ENCODE assay signal across 25 mouse cellular contexts in the genomic region with DNA sequence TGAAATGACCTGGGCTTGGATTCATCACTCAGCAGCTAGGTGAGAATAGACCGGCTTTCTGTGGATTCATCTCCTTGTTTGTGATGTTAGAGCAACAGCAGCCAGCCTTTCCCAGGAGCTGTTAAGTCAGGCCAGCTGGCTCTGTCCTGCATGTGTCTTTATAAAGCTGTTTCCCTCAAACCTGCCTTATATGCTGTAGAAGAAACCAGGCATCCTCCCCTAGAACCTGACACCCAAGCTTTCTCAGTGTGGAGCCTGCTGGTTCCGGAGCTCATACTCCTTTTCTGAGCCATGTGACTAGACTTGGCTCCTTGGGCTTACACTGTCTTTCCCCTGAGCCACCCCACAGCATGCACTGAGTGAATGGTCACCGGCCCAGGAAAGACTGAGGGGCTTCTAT. TPM values are rescaled to one million over a fixed set of nuclear protein-coding genes. Genes with fewer than 3 reads are reported as not detected.
DNase-seq lines count a peak whose midpoint lies in the region; ATAC-seq and TF ChIP-seq lines count a peak whose summit lies in the region.
"Had no signal": no experiment of that assay in that cellular context is flagged by ENCODE, and none has a peak within 500 bp of the region (broad histone marks: within the 10 kb centered on the region; RNA-seq: fewer than 3 reads in every experiment).

No protein-coding gene starts in this region.

- no peak for TF ChIP-seq CTCF in hindbrain, postnatal 0 days (IDR thresholded peaks at IDR 0.05; ENCODE audit: low read depth)

- no peaks in the 10 kb centered on the region for H3K27me3 ChIP-seq in forebrain, embryonic 11.5 days (ENCODE audit: control insufficient read depth, insufficient read depth, low read length)
- H3K27me3 ChIP-seq in forebrain, embryonic 14.5 days (replicated peaks; ENCODE audit: control insufficient read depth, insufficient read depth, low read length) = no peaks in the 10 kb centered on the region
- H3K27me3 ChIP-seq in hindbrain, embryonic 15.5 days = no peaks in the 10 kb centered on the region
- H3K27me3 ChIP-seq in hindbrain, postnatal 0 days (ENCODE audit: insufficient read depth, low read length) = no peaks in the 10 kb centered on the region
- no peaks in the 10 kb centered on the region for H3K27me3 ChIP-seq in limb, embryonic 14.5 days (ENCODE audit: control insufficient read depth, insufficient read depth, low read length)
- H3K27me3 ChIP-seq: intestine, embryonic 15.5 days; midbrain, embryonic 15.5 days; neural tube, embryonic 13.5 days had no signal

- no peaks in the 10 kb centered on the region for H3K4me1 ChIP-seq in forebrain, embryonic 11.5 days (replicated peaks; ENCODE audit: control insufficient read depth, insufficient read depth, low read length)
- H3K4me1 ChIP-seq in forebrain, embryonic 14.5 days (ENCODE audit: control insufficient read depth, insufficient read depth, low read length) = peaks cover 4% of the 10 kb centered on the region; the same call in 1 of the 2 replicates
- H3K4me1 ChIP-seq in hindbrain, embryonic 15.5 days (replicated peaks) = 0 out of 2 replicates have a peak, but pooled peaks cover 3% of the 10 kb centered on the region
- peaks cover 2% of the 10 kb centered on the region; the same call in 1 of the 2 replicates for H3K4me1 ChIP-seq in hindbrain, postnatal 0 days (ENCODE audit: insufficient read depth, low read length)
- peaks cover 12% of the 10 kb centered on the region; the same call in 1 of the 2 replicates for H3K4me1 ChIP-seq in limb, embryonic 14.5 days (ENCODE audit: control insufficient read depth, insufficient read depth, low read length)
- H3K4me1 ChIP-seq: midbrain, embryonic 15.5 days; neural tube, embryonic 13.5 days had no signal

- peaks cover 2% of the 10 kb centered on the region; the same call in 1 of the 2 replicates for H3K36me3 ChIP-seq in forebrain, embryonic 11.5 days (ENCODE audit: control insufficient read depth, insufficient read depth, low read length)
- peaks cover 21% of the 10 kb centered on the region; the same call in 1 of the 2 replicates for H3K36me3 ChIP-seq in forebrain, embryonic 14.5 days (ENCODE audit: control insufficient read depth, insufficient read depth, low read length)
- no peaks in the 10 kb centered on the region; the same call in 1 of the 2 replicates for H3K36me3 ChIP-seq in hindbrain, embryonic 15.5 days
- H3K36me3 ChIP-seq in hindbrain, postnatal 0 days (ENCODE audit: insufficient read depth, low read length) = 0 out of 2 replicates have a peak, but pooled peaks cover 3% of the 10 kb centered on the region
- peaks cover 67% of the 10 kb centered on the region for H3K36me3 ChIP-seq in limb, embryonic 14.5 days (ENCODE audit: control insufficient read depth, insufficient read depth, low read length)
- H3K36me3 ChIP-seq: midbrain, embryonic 15.5 days had no signal

- H3K4me3 ChIP-seq in forebrain, embryonic 11.5 days (ENCODE audit: low read depth, low read length) = no peak overlapping the region
- H3K4me3 ChIP-seq in forebrain, embryonic 14.5 days (ENCODE audit: low read depth, low read length) = no peak overlapping the region
- no peak overlapping the region for H3K4me3 ChIP-seq in hindbrain, embryonic 15.5 days
- H3K4me3 ChIP-seq in hindbrain, postnatal 0 days (ENCODE audit: low read length) = no peak overlapping the region
- no peak overlapping the region for H3K4me3 ChIP-seq in limb, embryonic 14.5 days (replicated peaks; ENCODE audit: low read length)
- H3K4me3 ChIP-seq: heart, embryonic 10.5 days; intestine, embryonic 15.5 days; midbrain, embryonic 15.5 days; myocyte; neural tube, embryonic 13.5 days had no signal

- TF ChIP-seq POLR2A in limb, embryonic 14.5 days (IDR thresholded peaks at IDR 0.05; ENCODE audit: borderline replicate concordance, extremely low read depth, insufficient read depth, insufficient read length) = no peak

- no peak overlapping the region for H3K27ac ChIP-seq in forebrain, embryonic 11.5 days (ENCODE audit: low read depth, low read length)
- no peak overlapping the region; the same call in 1 of the 2 replicates for H3K27ac ChIP-seq in forebrain, embryonic 14.5 days (ENCODE audit: low read depth, low read length)
- no peak overlapping the region for H3K27ac ChIP-seq in hindbrain, embryonic 15.5 days (replicated peaks)
- no peak overlapping the region for H3K27ac ChIP-seq in hindbrain, postnatal 0 days
- no peak overlapping the region for H3K27ac ChIP-seq in limb, embryonic 14.5 days (replicated peaks; ENCODE audit: low read depth, low read length)
- H3K27ac ChIP-seq: heart, embryonic 10.5 days; hindbrain, embryonic 14.5 days; intestine, embryonic 15.5 days; midbrain, embryonic 15.5 days; neural tube, embryonic 13.5 days had no signal

- no peak overlapping the region for H3K4me2 ChIP-seq in forebrain, embryonic 11.5 days (ENCODE audit: low read depth, low read length, severe bottlenecking)
- H3K4me2 ChIP-seq in forebrain, embryonic 14.5 days (ENCODE audit: low read length) = no peak overlapping the region
- H3K4me2 ChIP-seq in hindbrain, embryonic 15.5 days = no peak overlapping the region
- H3K4me2 ChIP-seq in hindbrain, postnatal 0 days (ENCODE audit: low read depth, low read length) = no peak overlapping the region
- no peak overlapping the region for H3K4me2 ChIP-seq in limb, embryonic 14.5 days (replicated peaks; ENCODE audit: low read depth, low read length, severe bottlenecking)
- H3K4me2 ChIP-seq: hindbrain, embryonic 14.5 days; intestine, embryonic 15.5 days; midbrain, embryonic 15.5 days; neural tube, embryonic 13.5 days had no signal

- 0 out of 2 replicates have a peak overlapping the region, but pooled peaks have one; percentile 6 for H3K9ac ChIP-seq in forebrain, embryonic 11.5 days (ENCODE audit: low read length)
- H3K9ac ChIP-seq in forebrain, embryonic 14.5 days (ENCODE audit: low read length) = no peak overlapping the region
- H3K9ac ChIP-seq in hindbrain, embryonic 15.5 days = no peak overlapping the region
- no peak overlapping the region for H3K9ac ChIP-seq in hindbrain, postnatal 0 days (replicated peaks; ENCODE audit: low read length)
- H3K9ac ChIP-seq in limb, embryonic 14.5 days (ENCODE audit: low read depth, low read length, severe bottlenecking) = no peak overlapping the region
- H3K9ac ChIP-seq: hindbrain, embryonic 14.5 days; intestine, embryonic 15.5 days; midbrain, embryonic 15.5 days; neural tube, embryonic 13.5 days had no signal

- no peak for ATAC-seq in forebrain, embryonic 11.5 days (replicated peaks; ENCODE audit: low FRiP score)
- ATAC-seq in forebrain, embryonic 14.5 days = no peak
- 0 out of 2 replicates have a peak, but pooled peaks have one; percentile 28 for ATAC-seq in hindbrain, embryonic 15.5 days (ENCODE audit: low FRiP score, low read depth)
- no peak for ATAC-seq in hindbrain, postnatal 0 days
- ATAC-seq in limb, embryonic 14.5 days (ENCODE audit: low FRiP score, low read depth) = peak; percentile 22; the same call in 1 of the 2 replicates
- ATAC-seq: intestine, embryonic 15.5 days; midbrain, embryonic 15.5 days had no signal

- no peak for DNase-seq in forebrain, embryonic 11.5 days (ENCODE audit: low spot score)
- no peak for DNase-seq in forebrain, embryonic 14.5 days (ENCODE audit: low spot score)
- DNase-seq in hindbrain, postnatal 0 days (ENCODE audit: low spot score) = no peak
- DNase-seq in brain, adult 2 months (ENCODE audit: low read depth, low spot score) = peak; percentile 61
- DNase-seq in limb, embryonic 14.5 days (ENCODE audit: low spot score) = no peak
- DNase-seq in cerebellum, postnatal 4 days (ENCODE audit: low spot score in 2 of 2) = no peak
- DNase-seq: adrenal gland, postnatal 14 days; embryo, embryonic 11 days; heart, postnatal 4 days; kidney, adult 8-10 months; kidney, postnatal 10 days; lung, postnatal 4 days; retina, postnatal 1 day; right cerebral cortex, postnatal 25 days; spleen, adult 18-20 months; thymus, adult 18-20 months; thymus, postnatal 36 days had no signal

- no peaks in the 10 kb centered on the region for H3K9me3 ChIP-seq in forebrain, embryonic 11.5 days (ENCODE audit: control insufficient read depth, low read length)
- H3K9me3 ChIP-seq in forebrain, embryonic 14.5 days (replicated peaks; ENCODE audit: control insufficient read depth, low read length) = no peaks in the 10 kb centered on the region
- H3K9me3 ChIP-seq in hindbrain, embryonic 15.5 days = no peaks in the 10 kb centered on the region
- H3K9me3 ChIP-seq in hindbrain, postnatal 0 days (ENCODE audit: low read length) = no peaks in the 10 kb centered on the region
- no peaks in the 10 kb centered on the region for H3K9me3 ChIP-seq in limb, embryonic 14.5 days (ENCODE audit: control insufficient read depth, low read length)
- H3K9me3 ChIP-seq: heart, embryonic 10.5 days; intestine, embryonic 15.5 days; midbrain, embryonic 15.5 days; neural tube, embryonic 13.5 days had no signal

- WGBS in forebrain, embryonic 11.5 days = 82% methylated on average over 3 of the region's 3 CpGs
- WGBS in forebrain, embryonic 14.5 days = 75% methylated on average over 3 of the region's 3 CpGs
- WGBS in hindbrain, embryonic 15.5 days = 83% methylated on average over 3 of the region's 3 CpGs
- WGBS in hindbrain, postnatal 0 days = 68% methylated on average over 3 of the region's 3 CpGs
- 38% methylated on average over 3 of the region's 3 CpGs for WGBS in limb, embryonic 14.5 days

RNA-seq across cellular contexts. Expression of a gene that starts 8.7 kb away (rescaled TPM):
- 6.0 and 8.1 TPM in 2 replicates for polyA plus RNA-seq in forebrain, embryonic 11.5 days (2014; fragmentation: Nextera tagmentation; extraction: Ambion mirVana)
- 6.5 and 7.0 TPM in 2 replicates for polyA plus RNA-seq in forebrain, embryonic 14.5 days (2014; fragmentation: Nextera tagmentation; extraction: Ambion mirVana)
- 7.9 and 8.3 TPM in 2 replicates for polyA plus RNA-seq in hindbrain, embryonic 15.5 days (2015; fragmentation: Nextera tagmentation; extraction: Ambion mirVana)
- total RNA-seq in hindbrain, postnatal 0 days (2014; rRNA removed) = 13.1 and 15.1 TPM in 2 replicates
- polyA plus RNA-seq in hindbrain, postnatal 0 days (2015; fragmentation: Nextera tagmentation; extraction: Ambion mirVana) = 11.2 and 12.1 TPM in 2 replicates
- polyA plus RNA-seq in limb, embryonic 14.5 days (2012; rRNA removed) = 14.9 and 16.3 TPM in 2 replicates
- polyA plus RNA-seq in limb, embryonic 14.5 days (2014; fragmentation: Nextera tagmentation; extraction: Ambion mirVana) = 12.7 and 13.6 TPM in 2 replicates
- total RNA-seq: megakaryocyte-erythroid progenitor cell, adult 5-6 weeks had no signal

RNA-seq across cellular contexts. Expression of a gene that starts 55.2 kb away (rescaled TPM):
- polyA plus RNA-seq in forebrain, embryonic 11.5 days (2014; fragmentation: Nextera tagmentation; extraction: Ambion mirVana) = 122 and 127 TPM in 2 replicates
- polyA plus RNA-seq in forebrain, embryonic 14.5 days (2014; fragmentation: Nextera tagmentation; extraction: Ambion mirVana) = 104 and 105 TPM in 2 replicates
- 110 and 112 TPM in 2 replicates for polyA plus RNA-seq in hindbrain, embryonic 15.5 days (2015; fragmentation: Nextera tagmentation; extraction: Ambion mirVana)
- 54.2 and 55.3 TPM in 2 replicates for total RNA-seq in hindbrain, postnatal 0 days (2014; rRNA removed)
- polyA plus RNA-seq in hindbrain, postnatal 0 days (2015; fragmentation: Nextera tagmentation; extraction: Ambion mirVana) = 122 and 132 TPM in 2 replicates
- 142 and 143 TPM in 2 replicates for polyA plus RNA-seq in limb, embryonic 14.5 days (2012; rRNA removed)
- 97.1 and 110 TPM in 2 replicates for polyA plus RNA-seq in limb, embryonic 14.5 days (2014; fragmentation: Nextera tagmentation; extraction: Ambion mirVana)

Comparison
In these comparisons a context has a peak if more than half of its experiments do, and no peak if none do; other contexts are left out.
1. ATAC-seq: peak in hindbrain, embryonic 15.5 days (single experiment) and limb, embryonic 14.5 days (single experiment); none in forebrain, embryonic 11.5 days (single experiment), forebrain, embryonic 14.5 days (single experiment) and hindbrain, postnatal 0 days (single experiment).